Mouse (Mus musculus) heart, postnatal 10 days (tissue): Measurements from ENCODE around the gene Vmn2r120. TPM values are rescaled to one million over a fixed set of nuclear protein-coding genes. Genes with fewer than 3 reads are reported as not detected.
"Not testable (repeated sequence)": the region's sequence is repeated elsewhere in the genome, so short reads cannot be mapped to it uniquely, and the experiment has no call there.

Experiments
- DNase-seq, 2 experiments: peaks; one replicate each; pipeline ENCODE4 v3.0.0; 2021
- intact Hi-C: fragments of 180-260 bp; cut with DNase I; formaldehyde crosslinking; loops from one replicate; pipeline ENCODE4 v1.15.1; 2025
- total RNA-seq, 2 experiments: library from RNA; stranded (reverse); gene quantifications; 2 replicates each; pipeline ENCODE4 v1.2.3; 2021

Vmn2r120 gene
- total RNA-seq = under 1 TPM in 1 of 2 experiments, not detected in 1; 0.02 TPM

- DNase-seq = no peak
- intact Hi-C loops = no loop called here
Measured at GRCm38 (mm10) chr17:57545405-57545804, at the start of gene Vmn2r120. Gene Vmn2r120, minus strand, starts transcription at chr17:57545505.

GRCm38 (mm10) chr17:57587273-57587672, 42.0 kb upstream of the Vmn2r120 start:
- intact Hi-C loops, DNase-seq: not testable (repeated sequence)

DNA sequence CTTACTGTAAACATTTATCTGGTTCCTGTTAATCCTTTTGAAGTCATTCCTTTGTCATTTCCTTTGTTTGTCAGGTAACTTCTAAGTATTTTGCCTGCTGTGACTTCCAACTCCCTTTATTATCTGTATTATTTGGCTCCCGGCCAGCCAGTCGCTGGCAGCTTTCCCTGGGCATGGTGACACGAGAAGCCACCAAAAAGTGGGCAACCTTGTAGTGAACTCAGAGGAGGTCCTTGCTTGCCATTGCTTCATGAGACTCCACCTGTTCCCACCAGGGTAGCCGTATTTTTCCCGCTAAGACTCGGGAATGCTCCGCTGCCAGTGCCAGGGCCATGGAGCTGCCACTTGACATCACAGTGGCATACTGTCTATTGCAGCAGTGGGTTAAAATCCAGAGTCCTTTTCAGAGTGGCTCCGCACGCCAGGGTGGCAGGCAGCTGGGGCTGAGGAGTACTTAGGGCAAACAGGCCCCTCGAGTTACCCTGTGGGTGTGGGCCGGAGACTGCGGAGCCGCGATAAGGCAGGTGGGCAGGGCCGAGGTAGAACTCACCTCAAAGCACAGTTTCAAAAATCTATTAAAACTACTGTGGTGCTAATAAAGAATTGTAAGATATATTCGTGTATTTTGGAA, 28.9 kb upstream of the Vmn2r120 start:
- no peak for DNase-seq
- intact Hi-C loops = no loop called here

Other genes with a start within 250 kb of the Vmn2r120 start
- 1 to 10 TPM; 5.2 to 6.5 TPM for gene Adgre1, start 186.8 kb downstream of the Vmn2r120 start, total RNA-seq
- gene Gm21834, start 196.7 kb upstream of the Vmn2r120 start, total RNA-seq = not detected
- not detected for gene Cntnap5c, start 224.1 kb upstream of the Vmn2r120 start, total RNA-seq